In genomic region chr16:11446977-11447376, GRCm38 (mm10) we compare ENCODE assay signal across 15 mouse cellular contexts.
"Had no signal": no experiment of that assay in that cellular context is flagged by ENCODE, and none has a peak within 500 bp of the region (broad histone marks: within the 10 kb centered on the region; RNA-seq: fewer than 3 reads in every experiment).

No protein-coding gene starts in this region.

- H3K9ac ChIP-seq: liver, embryonic 13.5 days; lung, embryonic 15.5 days had no signal

- H3K9me3 ChIP-seq: liver, embryonic 13.5 days; lung, embryonic 15.5 days had no signal

- H3K36me3 ChIP-seq: liver, embryonic 13.5 days; lung, embryonic 15.5 days had no signal

- H3K27ac ChIP-seq: layer of hippocampus, adult 2 months; liver, embryonic 13.5 days; lung, embryonic 15.5 days; stomach, postnatal 0 days had no signal

- H3K4me1 ChIP-seq: liver, embryonic 13.5 days; lung, embryonic 15.5 days had no signal

- H3K27me3 ChIP-seq: liver, embryonic 13.5 days; lung, embryonic 15.5 days had no signal

- H3K4me2 ChIP-seq: liver, embryonic 13.5 days; lung, embryonic 15.5 days; midbrain, embryonic 11.5 days had no signal

- DNase-seq: kidney, adult 18-20 months; kidney, adult 9 months; kidney, postnatal 25 days; layer of hippocampus, adult 9-11 months; liver, embryonic 13.5 days; midbrain, embryonic 14.5 days; right cerebral cortex, postnatal 4 days; thymus, adult 2 months; thymus, postnatal 14 days; thymus, postnatal 4 days had no signal

- ATAC-seq: intestine, embryonic 16.5 days had no signal

- H3K4me3 ChIP-seq: layer of hippocampus, adult 2 months; liver, embryonic 13.5 days; lung, embryonic 15.5 days had no signal
